Mouse (Mus musculus): ENCODE results near the gene Slc25a29.

The Slc25a29 gene

DNA sequence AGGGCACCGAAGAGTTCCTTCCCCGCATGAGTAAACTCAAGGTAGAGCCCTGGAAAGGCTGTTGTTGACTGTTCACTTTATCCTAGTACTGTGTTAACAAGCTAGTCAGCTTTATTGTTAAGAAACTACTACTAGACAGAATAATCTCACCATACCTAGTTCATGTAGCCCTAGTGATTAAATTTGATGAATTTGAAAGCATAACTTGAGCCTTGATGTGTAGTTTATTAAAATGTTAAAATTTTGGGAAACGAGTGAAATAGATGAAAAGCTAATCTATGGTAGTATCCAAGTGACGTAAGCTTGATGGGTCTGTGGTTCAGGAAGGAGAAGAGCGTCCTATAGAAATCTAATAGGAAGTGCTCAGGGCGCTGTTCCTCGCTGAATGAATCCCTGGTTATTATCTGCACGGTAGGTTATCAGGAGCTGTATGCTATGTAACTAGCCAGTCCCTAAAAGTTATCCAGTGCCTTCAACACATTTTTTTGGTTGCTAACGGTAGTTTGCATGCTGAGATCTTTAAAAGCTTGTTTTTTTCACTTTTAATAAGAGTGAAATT, 40.6 kb downstream of the Slc25a29 start:
- no peak for DNase-seq (ENCODE audit: low spot score)

- peak; percentile 57 for DNase-seq (ENCODE audit: low spot score)
These were observed 41.5 kb downstream of the Slc25a29 start for GRCm38 (mm10) chr12:108794078-108794711.

DNA sequence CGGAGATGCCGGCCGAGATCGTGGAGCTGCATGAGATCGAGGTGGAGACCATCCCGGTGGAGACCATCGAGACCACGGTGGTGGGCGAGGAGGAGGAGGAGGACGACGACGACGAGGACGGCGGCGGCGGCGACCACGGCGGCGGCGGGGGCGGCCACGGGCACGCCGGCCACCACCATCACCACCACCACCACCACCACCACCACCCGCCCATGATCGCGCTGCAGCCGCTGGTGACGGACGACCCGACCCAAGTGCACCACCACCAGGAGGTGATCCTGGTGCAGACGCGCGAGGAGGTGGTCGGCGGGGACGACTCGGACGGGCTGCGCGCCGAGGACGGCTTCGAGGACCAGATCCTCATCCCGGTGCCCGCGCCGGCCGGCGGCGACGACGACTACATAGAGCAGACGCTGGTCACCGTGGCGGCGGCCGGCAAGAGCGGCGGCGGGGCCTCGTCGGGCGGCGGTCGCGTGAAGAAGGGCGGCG, 42.2 kb downstream of the Slc25a29 start:
- peak; percentile 12 for DNase-seq (ENCODE audit: low spot score)

- peak; percentile 96 for DNase-seq (ENCODE audit: low spot score)
These were observed 42.9 kb downstream of the Slc25a29 start, which contains the start of gene Yy1 for GRCm38 (mm10) chr12:108792546-108793452. Yy1 (plus strand) TSS chr12:108792973.

DNA sequence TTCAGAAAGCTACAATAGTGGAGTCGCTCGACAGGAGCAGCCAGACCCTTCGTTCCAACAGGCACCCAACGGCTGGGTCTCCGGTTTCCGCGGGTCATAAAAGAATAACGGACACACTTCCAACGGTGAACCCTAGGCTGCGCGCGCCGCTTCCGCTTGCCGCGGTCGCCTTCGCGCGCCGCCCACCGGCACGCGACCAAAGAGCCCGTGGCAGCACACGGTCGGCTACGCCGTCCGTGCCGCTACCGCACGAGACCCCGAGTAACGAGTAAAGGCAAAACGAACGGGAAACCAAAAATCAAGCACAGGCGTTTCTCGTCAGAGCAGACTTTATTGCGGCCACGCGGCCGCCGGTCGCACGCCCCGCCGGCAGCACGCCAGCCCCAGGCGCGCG, 43.5 kb downstream of the Slc25a29 start:
- DNase-seq (ENCODE audit: low spot score): peak; percentile 73

GRCm38 (mm10) chr12:108787329-108787728, 48.4 kb downstream of the Slc25a29 start:
- no peak for DNase-seq (ENCODE audit: low spot score)

DNA sequence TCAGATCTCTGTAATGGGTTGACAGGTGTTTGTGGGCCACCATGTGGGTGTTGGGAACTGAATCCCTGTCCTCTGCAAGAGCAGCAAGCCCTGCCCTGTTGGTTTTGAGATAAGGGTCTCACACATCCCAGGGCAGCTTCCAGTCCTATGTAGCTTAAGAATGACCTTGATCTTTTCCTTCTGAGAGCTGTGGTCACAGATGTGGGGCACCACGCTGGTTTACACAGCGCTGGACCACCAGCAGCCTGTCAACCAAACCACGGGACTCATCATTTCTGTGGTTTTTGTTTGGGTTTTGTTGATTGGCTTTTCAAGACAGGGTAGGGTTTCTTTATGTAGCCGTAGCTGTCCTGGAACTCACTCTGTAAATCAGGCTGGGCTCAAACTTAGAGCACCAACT, 50.5 kb downstream of the Slc25a29 start:
- DNase-seq (ENCODE audit: low spot score): no peak

GRCm38 (mm10) chr12:108780108-108780877, 55.4 kb downstream of the Slc25a29 start:
- DNase-seq (ENCODE audit: low spot score): no peak
